Mouse (Mus musculus) liver, adult 2 months (tissue): Measurements from ENCODE around the gene Kbtbd4.

ENCODE experiments used
- CTCF ChIP-seq: fragments of 200-500 bp; IDR thresholded peaks from 2 replicates; pipeline ENCODE4 v1.5.1; 2011; ENCODE audit warnings: low read depth, low read length, control low read depth
- POLR2A ChIP-seq: fragments of 200-500 bp; IDR thresholded peaks from 2 replicates; pipeline ENCODE4 v1.6.1; 2011; ENCODE audit warnings: low read length, control low read depth; ENCODE audit not compliant: insufficient read depth; ENCODE audit errors: extremely low read depth

DNA sequence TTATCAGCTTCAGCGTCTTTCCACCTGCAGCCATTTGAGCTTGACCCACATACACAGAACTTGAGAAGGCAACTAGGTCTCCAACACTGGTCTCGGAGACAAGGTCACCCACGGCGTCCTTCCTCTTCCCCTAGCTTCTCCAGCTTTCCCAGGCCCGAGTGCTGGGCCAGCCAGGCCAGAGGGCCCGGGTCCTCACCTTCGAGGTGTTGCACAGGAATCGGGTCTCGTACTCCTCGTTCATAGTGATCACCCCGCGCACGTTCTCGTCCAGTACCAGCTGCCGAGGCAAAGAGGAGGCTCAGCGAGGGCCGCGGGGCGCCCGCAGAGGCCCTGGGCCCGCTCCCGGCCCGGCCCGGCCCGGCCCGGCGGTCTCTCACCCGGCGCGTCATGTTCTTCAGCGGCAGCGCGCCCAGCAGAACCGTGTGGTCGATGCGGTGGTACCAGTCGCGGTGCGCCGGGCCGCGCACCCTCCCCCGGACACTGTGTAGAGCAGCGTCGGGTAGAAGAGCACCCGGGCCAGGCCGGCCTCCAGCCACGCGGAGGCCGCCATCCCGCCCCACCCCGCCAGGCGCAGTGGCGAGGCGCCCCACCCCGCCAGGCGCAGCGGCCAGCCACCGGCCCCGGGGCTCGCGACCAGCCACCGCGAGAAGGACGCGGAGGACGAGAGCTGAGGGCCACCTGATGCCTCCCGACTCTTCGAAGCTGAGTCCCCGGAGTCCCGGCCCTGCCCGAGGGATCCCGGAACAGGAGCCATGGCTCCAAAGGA, 12.9 kb downstream of the Kbtbd4 start:
- TF ChIP-seq POLR2A: peak; percentile 21; the same call in 1 of the 2 replicates
- TF ChIP-seq CTCF: peak; percentile 16; the same call in 1 of the 2 replicates
